ENCODE assay signal across 20 mouse cellular contexts in genomic region chr10:21118341-21118740, GRCm38 (mm10). TPM values are rescaled to one million over a fixed set of nuclear protein-coding genes. Genes with fewer than 3 reads are reported as not detected.
DNase-seq lines count a peak whose midpoint lies in the region; ATAC-seq lines count a peak whose summit lies in the region.
"Had no signal": no experiment of that assay in that cellular context is flagged by ENCODE, and none has a peak within 500 bp of the region (broad histone marks: within the 10 kb centered on the region; RNA-seq: fewer than 3 reads in every experiment).

No protein-coding gene starts in this region.

- no peak overlapping the region for H3K27ac ChIP-seq in heart, embryonic 15.5 days
- H3K27ac ChIP-seq in liver, embryonic 11.5 days (ENCODE audit: low read depth, low read length) = no peak overlapping the region
- H3K27ac ChIP-seq: embryonic facial prominence, embryonic 12.5 days; forebrain, embryonic 15.5 days; heart, adult 2 months; hindbrain, embryonic 15.5 days had no signal

- no peak for DNase-seq in heart, adult 9 months (ENCODE audit: low spot score in 2 of 2)
- peak; percentile 15 for DNase-seq in MEL-GATA-1-ER (ENCODE audit: extremely low read depth, low read depth)
- DNase-seq in liver, embryonic 11.5 days (ENCODE audit: low spot score) = no peak
- no peak for DNase-seq in urinary bladder, postnatal 36 days (ENCODE audit: low spot score in 2 of 2)
- no peak for DNase-seq in frontal cortex, adult 2 months (ENCODE audit: extremely low spot score in 1 of 2, low spot score in 1 of 2)
- DNase-seq: adrenal gland, postnatal 14 days; cerebellum, adult 18-20 months; cerebellum, postnatal 10 days; embryo, embryonic 11 days; gastrocnemius, postnatal 10 days; heart, adult 2 months; heart, postnatal 36 days; kidney, adult 18-20 months had no signal

- no peaks in the 10 kb centered on the region for H3K4me1 ChIP-seq in heart, embryonic 15.5 days (replicated peaks)
- no peaks in the 10 kb centered on the region for H3K4me1 ChIP-seq in liver, embryonic 11.5 days (replicated peaks; ENCODE audit: control insufficient read depth, insufficient read depth, low read length)
- H3K4me1 ChIP-seq: embryonic facial prominence, embryonic 12.5 days; forebrain, embryonic 15.5 days; heart, embryonic 12.5 days; hindbrain, embryonic 15.5 days had no signal

- H3K27me3 ChIP-seq in heart, embryonic 15.5 days = no peaks in the 10 kb centered on the region
- H3K27me3 ChIP-seq in liver, embryonic 11.5 days (replicated peaks; ENCODE audit: control insufficient read depth, insufficient read depth, low read length) = no peaks in the 10 kb centered on the region
- H3K27me3 ChIP-seq: embryonic facial prominence, embryonic 12.5 days; forebrain, embryonic 15.5 days; heart, embryonic 12.5 days; hindbrain, embryonic 15.5 days had no signal

- 0 out of 2 replicates have a peak, but pooled peaks have one; percentile 47 for ATAC-seq in heart, embryonic 15.5 days (replicated peaks; ENCODE audit: insufficient number of reproducible peaks, insufficient read depth, low FRiP score, low read depth)
- ATAC-seq in granulocyte monocyte progenitor cell, adult 5-6 weeks (replicated peaks; ENCODE audit: poor library complexity, severe bottlenecking) = peak; percentile 36
- ATAC-seq in liver, embryonic 11.5 days (replicated peaks; ENCODE audit: low FRiP score) = no peak
- ATAC-seq: forebrain, embryonic 15.5 days; inflammation-experienced regulatory T-cells, adult 6 months had no signal

- no peak overlapping the region for H3K9ac ChIP-seq in heart, embryonic 15.5 days
- H3K9ac ChIP-seq in liver, embryonic 11.5 days (ENCODE audit: low read depth, low read length) = no peak overlapping the region
- H3K9ac ChIP-seq: embryonic facial prominence, embryonic 12.5 days; forebrain, embryonic 15.5 days; heart, embryonic 12.5 days; hindbrain, embryonic 15.5 days had no signal

- no peaks in the 10 kb centered on the region for H3K36me3 ChIP-seq in heart, embryonic 15.5 days
- no peaks in the 10 kb centered on the region for H3K36me3 ChIP-seq in liver, embryonic 11.5 days (ENCODE audit: control insufficient read depth, insufficient read depth, low read length)
- H3K36me3 ChIP-seq: embryonic facial prominence, embryonic 12.5 days; forebrain, embryonic 15.5 days; heart, embryonic 12.5 days; hindbrain, embryonic 15.5 days had no signal

- no peaks in the 10 kb centered on the region for H3K9me3 ChIP-seq in heart, embryonic 15.5 days (replicated peaks)
- H3K9me3 ChIP-seq in liver, embryonic 11.5 days (ENCODE audit: control insufficient read depth, low read length) = no peaks in the 10 kb centered on the region
- H3K9me3 ChIP-seq: embryonic facial prominence, embryonic 12.5 days; forebrain, embryonic 15.5 days; heart, embryonic 12.5 days; hindbrain, embryonic 15.5 days had no signal

- no peak overlapping the region for H3K4me2 ChIP-seq in heart, embryonic 15.5 days
- no peak overlapping the region for H3K4me2 ChIP-seq in liver, embryonic 11.5 days
- H3K4me2 ChIP-seq: embryonic facial prominence, embryonic 12.5 days; forebrain, embryonic 15.5 days; heart, embryonic 12.5 days; hindbrain, embryonic 15.5 days had no signal

- H3K4me3 ChIP-seq in heart, embryonic 15.5 days = no peak overlapping the region
- H3K4me3 ChIP-seq in liver, embryonic 11.5 days (ENCODE audit: low read depth, low read length) = no peak overlapping the region
- H3K4me3 ChIP-seq: embryonic facial prominence, embryonic 12.5 days; forebrain, embryonic 15.5 days; heart, adult 2 months; heart, embryonic 12.5 days; hindbrain, embryonic 15.5 days had no signal

- WGBS in heart, embryonic 15.5 days = 60% methylated on average over 3 of the region's 3 CpGs
- 82% methylated on average over 3 of the region's 3 CpGs for WGBS in liver, embryonic 11.5 days

RNA-seq across cellular contexts. Expression of gene Myb, which starts 42.4 kb away (rescaled TPM):
- 1.6 and 9.4 TPM in 2 replicates for polyA plus RNA-seq in heart, embryonic 15.5 days (2015; fragmentation: Nextera tagmentation; extraction: Ambion mirVana)
- total RNA-seq in granulocyte monocyte progenitor cell, adult 5-6 weeks (2014; fragmentation: Nextera tagmentation) = 711 and 754 TPM in 2 replicates
- 604 and 618 TPM in 2 replicates for total RNA-seq in granulocyte monocyte progenitor cell, adult 5-6 weeks (2017)
- 40.3 and 42.3 TPM in 2 replicates for polyA plus RNA-seq in liver, embryonic 11.5 days (2014; fragmentation: Nextera tagmentation; extraction: Ambion mirVana)
- 0.24 and 0.48 TPM in 2 replicates for polyA plus RNA-seq in frontal cortex, adult 2 months (2012; rRNA removed)
- total RNA-seq: heart, adult 2 months; heart, postnatal 36 days had no signal
